25 mouse cellular contexts compared by ENCODE assay signal in the genomic region with DNA sequence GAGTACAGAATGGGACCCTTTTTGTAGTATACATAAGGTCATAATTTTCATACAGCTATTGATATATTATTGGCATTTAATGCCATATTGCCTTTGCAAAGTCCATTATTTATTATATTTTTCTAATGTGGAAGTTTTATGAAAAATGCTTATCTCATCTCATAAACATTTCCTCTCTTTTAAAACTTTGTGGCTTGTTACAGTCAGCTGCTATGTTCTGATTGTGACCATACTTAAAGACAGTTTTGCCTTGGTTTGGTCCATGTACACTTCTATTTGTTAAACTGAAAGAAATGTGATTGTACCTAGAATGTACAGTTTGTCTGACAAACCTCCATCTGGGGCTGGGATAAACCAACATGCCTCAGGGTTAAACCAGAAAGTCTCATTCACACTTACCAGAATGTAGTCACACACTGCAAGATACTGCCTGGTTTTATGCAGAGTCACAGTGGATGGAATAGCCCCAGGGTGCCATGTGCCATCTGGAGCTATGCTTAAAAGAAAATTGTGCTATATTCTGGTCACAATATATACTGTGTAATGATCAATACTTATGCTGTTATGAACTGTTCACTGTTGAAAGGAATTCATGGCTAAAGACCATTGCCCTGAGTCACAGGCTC.
DNase-seq lines count a peak whose midpoint lies in the region; ATAC-seq and TF ChIP-seq lines count a peak whose summit lies in the region.
"Had no signal": no experiment of that assay in that cellular context is flagged by ENCODE, and none has a peak within 500 bp of the region (broad histone marks: within the 10 kb centered on the region; RNA-seq: fewer than 3 reads in every experiment).

No protein-coding gene starts in this region.

- H3K9ac ChIP-seq in midbrain, postnatal 0 days (replicated peaks; ENCODE audit: low read length, poor library complexity, severe bottlenecking) = no peak overlapping the region
- H3K9ac ChIP-seq: heart, embryonic 12.5 days; heart, embryonic 15.5 days; hindbrain, embryonic 14.5 days had no signal

- H3K4me2 ChIP-seq in midbrain, postnatal 0 days (ENCODE audit: low read depth, low read length, poor library complexity, severe bottlenecking) = no peak overlapping the region
- H3K4me2 ChIP-seq: heart, embryonic 12.5 days; heart, embryonic 15.5 days; hindbrain, embryonic 14.5 days had no signal

- peak; percentile 29; the same call in 1 of the 2 replicates for ATAC-seq in megakaryocyte progenitor cell, adult 5-6 weeks (replicated peaks; ENCODE audit: poor library complexity)
- no peak for ATAC-seq in midbrain, postnatal 0 days (ENCODE audit: low FRiP score)
- ATAC-seq: CD4-positive, CD25-positive, alpha-beta regulatory T cell, adult 4 months; forebrain, embryonic 16.5 days; hindbrain, postnatal 0 days; inflammation-experienced regulatory T-cells, adult 6 months; intestine, embryonic 16.5 days had no signal

- no peak for TF ChIP-seq POLR2A in brain, embryonic 14.5 days (IDR thresholded peaks at IDR 0.05; ENCODE audit: borderline replicate concordance, extremely low read depth, insufficient read depth, insufficient read length, poor library complexity, severe bottlenecking)

- H3K27me3 ChIP-seq in midbrain, postnatal 0 days (ENCODE audit: insufficient read depth, low read length) = no peaks in the 10 kb centered on the region
- H3K27me3 ChIP-seq: heart, embryonic 12.5 days; heart, embryonic 15.5 days had no signal

- H3K4me1 ChIP-seq in midbrain, postnatal 0 days (ENCODE audit: insufficient read depth, low read length) = no peaks in the 10 kb centered on the region
- H3K4me1 ChIP-seq: forebrain, embryonic 10.5 days; heart, embryonic 12.5 days; heart, embryonic 15.5 days had no signal

- no peak overlapping the region for H3K4me3 ChIP-seq in midbrain, postnatal 0 days (ENCODE audit: low read depth, low read length)
- H3K4me3 ChIP-seq: forebrain, embryonic 10.5 days; gastrocnemius, adult 2 months; heart, embryonic 12.5 days; heart, embryonic 15.5 days had no signal

- no peak overlapping the region for H3K27ac ChIP-seq in midbrain, postnatal 0 days (ENCODE audit: low read depth, low read length)
- H3K27ac ChIP-seq: forebrain, embryonic 10.5 days; gastrocnemius, adult 2 months; heart, embryonic 15.5 days; hindbrain, embryonic 14.5 days; hindbrain, postnatal 0 days had no signal

- no peak for TF ChIP-seq CTCF in brain, embryonic 14.5 days (IDR thresholded peaks at IDR 0.05; ENCODE audit: borderline replicate concordance, extremely low read depth, insufficient read depth, insufficient read length)
- TF ChIP-seq CTCF in midbrain, postnatal 0 days (IDR thresholded peaks at IDR 0.05) = no peak

- no peaks in the 10 kb centered on the region for H3K9me3 ChIP-seq in midbrain, postnatal 0 days (ENCODE audit: low read length)
- H3K9me3 ChIP-seq: forebrain, embryonic 10.5 days; heart, embryonic 12.5 days; heart, embryonic 15.5 days had no signal

- no peaks in the 10 kb centered on the region for H3K36me3 ChIP-seq in midbrain, postnatal 0 days (ENCODE audit: insufficient read depth, low read length)
- H3K36me3 ChIP-seq: forebrain, embryonic 10.5 days; heart, embryonic 12.5 days; heart, embryonic 15.5 days had no signal

- peak; percentile 1 for DNase-seq in left cerebral cortex, postnatal 4 days
- no peak for DNase-seq in left cerebral cortex, adult 9 months (ENCODE audit: low spot score in 2 of 2)
- peak; percentile 4 for DNase-seq in brain, embryonic 14.5 days (ENCODE audit: low read depth)
- DNase-seq in midbrain, postnatal 0 days (ENCODE audit: low spot score) = no peak
- DNase-seq in kidney, postnatal 4 days = no peak
- DNase-seq: adrenal gland, adult 2 months; adrenal gland, postnatal 14 days; cerebellum, adult 11-12 months; cerebellum, adult 8-10 months; cerebellum, postnatal 36 days; gastrocnemius, adult 2 months; gastrocnemius, postnatal 14 days; heart, adult 11 months; heart, postnatal 10 days; heart, postnatal 36 days had no signal

- intact Hi-C loops in left cerebral cortex, postnatal 4 days (cut with DNase I) = no loop called here

Comparison
In these comparisons a context has a peak if more than half of its experiments do, and no peak if none do; other contexts are left out.
1. DNase-seq: peak in left cerebral cortex, postnatal 4 days (single experiment) and brain, embryonic 14.5 days (single experiment); none in left cerebral cortex, adult 9 months (0 of 2), midbrain, postnatal 0 days (single experiment) and kidney, postnatal 4 days (0 of 2).